Mouse (Mus musculus) layer of hippocampus, adult 9-11 months (tissue): ENCODE results near the gene Ankrd17.
A peak's percentile ranks its signal among the peaks of the same experiment; 100 is the strongest.

Source experiments
- DNase-seq: peaks from one replicate; pipeline ENCODE4 v3.0.0; 2022

Gene Ankrd17

DNA sequence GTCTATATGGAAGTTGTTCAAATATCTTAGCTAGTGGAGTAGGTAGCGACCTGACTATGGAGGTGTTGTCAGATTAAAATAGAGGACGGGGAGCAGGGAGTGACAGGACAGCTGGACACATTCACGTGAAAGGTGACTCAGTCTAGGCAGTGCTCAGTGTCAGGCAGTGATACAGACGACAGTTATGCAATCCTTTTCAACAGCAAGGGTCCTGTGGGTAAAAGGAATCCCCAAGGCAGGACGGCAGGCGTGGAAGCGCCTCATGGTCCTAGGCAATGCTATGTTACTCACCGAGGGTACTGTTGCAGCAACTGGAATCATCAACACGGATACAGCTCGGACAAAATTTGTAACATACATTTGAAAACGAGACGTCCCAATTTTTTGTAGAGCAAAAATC is 149.2 kb downstream of the Ankrd17 start:
- no peak for DNase-seq

DNA sequence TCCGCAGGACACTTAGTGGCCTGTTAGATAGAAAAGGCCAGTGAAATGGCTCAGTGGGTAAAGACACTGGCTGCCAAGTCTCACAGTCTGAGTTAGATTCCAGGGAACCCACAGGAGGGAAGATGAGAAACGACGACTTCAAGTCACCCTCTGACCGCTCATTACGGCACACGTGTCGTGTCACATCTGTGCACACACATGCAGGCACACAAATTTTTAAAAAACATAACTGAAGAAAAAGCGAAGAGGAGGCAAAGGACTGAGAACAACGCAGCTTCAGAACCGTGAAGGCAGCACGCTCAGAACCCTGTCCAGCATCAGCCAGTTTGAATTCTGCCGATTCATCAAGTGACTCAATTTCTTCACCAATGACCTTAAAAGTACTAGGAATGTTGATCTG is 153.0 kb downstream of the Ankrd17 start:
- DNase-seq, result no peak

DNA sequence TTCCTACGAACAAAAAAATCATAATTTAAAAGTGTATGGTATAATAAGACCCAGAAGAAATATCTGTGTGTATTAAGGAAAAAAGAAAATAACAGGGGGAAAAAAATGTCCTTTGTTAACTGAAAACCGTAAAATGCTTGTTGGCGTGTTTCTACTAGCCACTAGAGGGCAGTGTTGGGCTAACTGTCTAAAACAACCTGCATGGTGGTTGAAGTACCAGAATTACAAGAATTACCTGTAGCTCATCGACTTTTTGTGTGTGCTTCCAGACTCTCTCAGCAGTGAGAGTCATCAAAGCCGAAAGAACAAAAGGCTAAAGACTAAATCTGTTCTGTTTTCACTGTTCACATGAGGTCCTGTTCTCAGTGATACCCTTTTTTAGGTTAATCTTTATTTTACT is 163.2 kb downstream of the Ankrd17 start:
- no peak for DNase-seq

DNA sequence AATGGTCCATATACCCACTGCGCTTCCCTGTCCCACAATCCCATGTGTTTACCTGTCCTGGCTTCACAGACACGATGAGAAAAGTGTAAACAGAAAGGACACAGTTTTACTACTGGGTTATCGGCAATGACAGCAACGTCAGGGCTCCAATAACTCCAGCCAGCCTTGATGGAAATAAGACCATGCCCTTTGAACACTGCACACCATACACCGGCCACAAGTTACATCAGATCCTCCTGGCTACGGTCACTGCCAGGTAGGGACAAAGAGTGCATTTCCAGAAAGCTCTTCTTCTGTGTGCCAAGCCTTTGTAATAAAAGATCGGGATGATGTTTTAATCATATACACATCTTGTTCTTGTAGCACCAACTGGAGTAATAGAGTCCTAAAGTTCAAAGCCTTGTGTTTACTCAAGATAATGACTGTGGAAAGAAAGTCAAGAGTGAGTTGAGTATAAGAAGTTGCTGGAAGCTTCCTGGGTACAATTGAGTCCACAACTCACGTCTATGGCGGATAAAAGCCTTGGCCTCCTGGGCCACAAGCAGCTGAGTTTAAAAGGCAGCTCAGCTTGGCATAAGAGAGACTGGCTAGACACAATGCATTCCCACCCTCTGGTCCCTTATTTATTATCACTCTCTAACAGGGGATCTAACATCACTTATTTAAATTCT is 163.8 kb downstream of the Ankrd17 start:
- DNase-seq, result no peak

DNA sequence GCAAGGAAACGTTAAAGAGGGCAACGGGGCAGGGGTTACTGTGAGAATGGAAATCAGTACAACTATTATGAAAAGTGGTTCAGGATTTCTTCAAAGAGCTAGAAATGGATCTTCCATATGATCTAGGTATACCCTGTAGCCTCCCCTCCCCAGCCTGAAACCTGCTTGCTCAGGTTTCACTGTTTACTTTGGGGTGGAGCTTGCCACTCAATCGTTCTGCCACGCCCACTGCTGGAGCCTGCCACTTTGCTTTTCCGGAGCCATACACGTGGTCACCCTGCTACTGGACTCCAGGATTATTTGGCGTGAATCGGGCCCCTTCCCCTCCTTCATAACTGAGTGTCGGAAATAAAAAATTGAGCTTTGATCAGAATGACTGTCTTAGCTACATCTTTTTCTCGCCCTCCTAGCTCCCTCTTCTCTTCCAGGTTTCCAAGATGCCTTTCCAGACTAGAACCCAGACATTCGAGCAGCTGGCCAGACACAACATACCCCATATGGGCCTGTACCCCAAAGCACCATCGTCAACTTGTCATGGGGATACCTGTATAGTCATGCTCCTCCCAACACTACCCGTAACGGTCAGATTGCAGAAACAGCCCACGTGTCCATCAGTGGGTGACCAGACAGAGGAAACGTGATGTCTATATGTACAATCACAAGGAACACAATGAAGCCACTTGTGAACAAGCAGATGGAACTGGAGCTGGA is 166.3 kb downstream of the Ankrd17 start:
- DNase-seq, result no peak

DNA sequence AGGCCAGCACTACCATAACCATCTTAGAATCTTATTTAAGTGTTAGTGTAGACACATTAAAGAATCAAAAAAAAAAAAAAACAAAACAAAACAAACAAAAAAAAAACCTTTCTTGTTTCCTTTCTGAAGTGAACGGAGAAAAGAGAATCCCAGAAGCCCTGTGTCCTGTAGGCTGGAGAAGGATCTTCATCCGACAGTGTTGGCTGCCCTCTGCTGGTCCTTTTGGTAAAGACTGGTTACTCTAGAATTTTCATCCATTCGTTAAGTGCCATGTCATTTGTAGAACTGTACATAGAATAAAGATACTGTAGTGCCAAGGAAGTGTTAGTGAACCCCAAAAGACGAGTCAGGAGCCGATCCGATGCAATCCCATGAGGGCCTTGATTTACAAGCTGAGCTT is 171.5 kb downstream of the Ankrd17 start:
- DNase-seq, result peak; percentile 34

DNA sequence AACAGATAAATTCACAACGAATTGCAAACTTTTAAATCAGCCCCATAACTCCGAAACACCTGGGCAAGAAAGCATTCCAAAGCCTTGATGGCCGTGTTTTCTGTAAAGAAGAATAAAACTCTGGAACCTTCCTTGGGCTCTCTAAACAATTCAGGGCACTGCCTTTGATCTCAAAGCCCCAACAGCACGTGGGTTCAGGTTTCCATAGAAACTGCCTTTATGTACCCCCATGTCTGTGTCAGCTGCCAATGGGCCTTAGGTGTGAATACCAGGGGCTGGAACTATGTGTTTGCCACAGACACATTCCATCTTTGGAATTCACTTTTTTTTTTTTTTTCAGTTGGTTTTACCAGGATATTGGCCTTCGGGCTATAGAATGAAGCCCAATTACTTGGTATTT is 183.6 kb downstream of the Ankrd17 start:
- no peak for DNase-seq

DNA sequence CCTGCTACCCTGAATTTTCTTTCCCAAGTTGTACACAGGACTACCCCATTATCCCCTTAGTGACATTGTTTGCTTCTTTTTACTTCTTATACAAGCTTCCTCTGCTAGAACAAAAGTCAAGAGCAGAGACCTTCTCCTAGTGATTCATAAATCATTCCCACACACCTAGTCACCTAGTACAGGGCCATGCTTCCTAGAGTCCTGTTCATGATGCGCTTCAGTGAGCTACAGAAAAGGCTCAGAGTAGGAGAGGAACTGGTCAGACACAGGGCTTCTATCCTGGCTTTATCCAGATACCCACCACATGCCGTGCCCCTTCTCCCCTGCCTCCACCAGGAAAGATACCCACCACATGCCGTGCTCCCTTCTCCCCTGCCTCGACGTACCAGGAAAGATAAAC is 187.3 kb downstream of the Ankrd17 start:
- DNase-seq, result no peak

DNA sequence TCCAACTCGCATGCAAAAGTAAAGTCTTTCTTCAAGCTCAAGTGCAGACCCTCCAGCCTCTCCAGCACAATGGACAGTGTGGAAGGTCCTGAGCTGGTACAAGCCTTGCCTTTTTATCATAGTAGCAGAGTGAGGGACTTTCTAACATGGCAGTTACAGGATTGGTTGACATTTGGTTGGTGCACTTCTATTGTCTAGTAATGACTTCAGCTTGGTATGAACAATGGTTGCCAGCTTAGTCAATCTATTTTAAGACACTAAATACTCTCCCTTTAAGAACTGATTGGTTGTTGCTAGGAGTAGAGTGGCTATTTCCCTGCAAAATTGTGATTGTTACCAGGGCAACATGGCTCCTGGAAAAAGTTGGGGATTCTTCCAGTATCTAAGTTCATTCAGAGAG is 188.3 kb downstream of the Ankrd17 start:
- DNase-seq, result peak; percentile 22
